Mouse (Mus musculus) hindbrain, embryonic 16.5 days (tissue): ENCODE results near the gene Usp35. TPM values are rescaled to one million over a fixed set of nuclear protein-coding genes. Genes with fewer than 3 reads are reported as not detected.
A peak's percentile ranks its signal among the peaks of the same experiment; 100 is the strongest.

Experiments
- ATAC-seq: fragments of 200-750 bp; cut with Nextera tagmentation; 2 replicates; pipeline ENCODE4 v1.8.0; 2017; ENCODE audit warnings: moderate TSS enrichment, moderate library complexity
- H3K27ac ChIP-seq: fragments of 300-500 bp; sonication (generic); 2 replicates; pipeline ENCODE4 v1.5.1; 2014; ENCODE audit warnings: low read depth, mild to moderate bottlenecking, control low read depth, low read length, moderate library complexity
- H3K27me3 ChIP-seq: fragments of 300-500 bp; sonication (generic); replicated peaks from 2 replicates; pipeline ENCODE4 v1.6.1; 2014; ENCODE audit warnings: low read length; ENCODE audit not compliant: control insufficient read depth, insufficient read depth
- H3K36me3 ChIP-seq: fragments of 300-500 bp; sonication (generic); 2 replicates; pipeline ENCODE4 v1.6.1; 2014; ENCODE audit warnings: mild to moderate bottlenecking, low read length, moderate library complexity, mixed read lengths; ENCODE audit not compliant: control insufficient read depth, insufficient read depth
- H3K4me1 ChIP-seq: fragments of 300-500 bp; sonication (generic); 2 replicates; pipeline ENCODE4 v1.6.1; 2014; ENCODE audit warnings: low read depth, low read length; ENCODE audit not compliant: control insufficient read depth, insufficient read depth
- H3K4me2 ChIP-seq: fragments of 300-500 bp; sonication (generic); 2 replicates; pipeline ENCODE4 v1.6.1; 2014; ENCODE audit warnings: mild to moderate bottlenecking, low read length, control low read depth, moderate library complexity
- H3K4me3 ChIP-seq: fragments of 300-500 bp; sonication (generic); 2 replicates; pipeline ENCODE4 v1.5.1; 2014; ENCODE audit warnings: mild to moderate bottlenecking, low read length, control low read depth, moderate library complexity
- H3K9ac ChIP-seq: fragments of 300-500 bp; sonication (generic); 2 replicates; pipeline ENCODE4 v1.6.1; 2014; ENCODE audit warnings: low read depth, mild to moderate bottlenecking, control low read depth, low read length, moderate library complexity
- H3K9me3 ChIP-seq: fragments of 300-500 bp; sonication (generic); 2 replicates; pipeline ENCODE4 v1.6.1; 2014; ENCODE audit warnings: mild to moderate bottlenecking, low read length, moderate library complexity; ENCODE audit not compliant: control insufficient read depth
- WGBS: fragments of 180-500 bp; shearing (Covaris S2); extraction: QIAGEN DNeasy Blood & Tissue Kit; methylation state at CpG from one replicate; pipeline ENCODE4 v1.1.7; 2014; 5-methylcytosine and 5-hydroxymethylcytosine counted together
- polyA plus RNA-seq: library from polyadenylated mRNA; unstranded; fragments of >200 nt; fragmentation: Nextera tagmentation; extraction: Ambion mirVana; gene quantifications from 2 replicates; pipeline ENCODE4 v1.2.1, GENCODE M21; 2015

Gene Usp35
- polyA plus RNA-seq, 1 experiment from 2014 or later = 3.0 TPM

GRCm38 (mm10) chr7:97327376-97327775 is 4.4 kb downstream of the Usp35 start:
- ATAC-seq = no peak
- WGBS = 89% methylated on average over 4 of the region's 4 CpGs
- peaks cover 15% of the 10 kb centered on the region; the same call in 1 of the 2 replicates for H3K27me3 ChIP-seq
- no peak overlapping the region for H3K9ac ChIP-seq
- no peak overlapping the region for H3K4me2 ChIP-seq
- H3K4me1 ChIP-seq = peaks cover 20% of the 10 kb centered on the region
- H3K9me3 ChIP-seq = no peaks in the 10 kb centered on the region
- H3K4me3 ChIP-seq = no peak overlapping the region
- no peak overlapping the region for H3K27ac ChIP-seq
- no peaks in the 10 kb centered on the region for H3K36me3 ChIP-seq

GRCm38 (mm10) chr7:97325156-97325985 is 6.4 kb downstream of the Usp35 start:
- H3K36me3 ChIP-seq = no peaks in the 10 kb centered on the region
- peak overlapping the region; percentile 32 for H3K4me3 ChIP-seq
- H3K27me3 ChIP-seq = peaks cover 15% of the 10 kb centered on the region; the same call in 1 of the 2 replicates
- peak; percentile 28 for ATAC-seq
- no peaks in the 10 kb centered on the region for H3K9me3 ChIP-seq
- H3K27ac ChIP-seq = no peak overlapping the region
- peak overlapping the region; percentile 54 for H3K4me2 ChIP-seq
- 14% methylated on average over 83 of the region's 96 CpGs for WGBS
- peak overlapping the region; percentile 35; the same call in 1 of the 2 replicates for H3K9ac ChIP-seq
- H3K4me1 ChIP-seq = peaks cover 12% of the 10 kb centered on the region

GRCm38 (mm10) chr7:97324342-97324741 is 7.5 kb downstream of the Usp35 start:
- no peak for ATAC-seq
- Histone ChIP-seq H3K27me3 (peaks cover 15% of the 10 kb centered on the region; the same call in 1 of the 2 replicates), H3K9ac (no peak overlapping the region), H3K36me3 (no peaks in the 10 kb centered on the region), H3K4me2 (no peak overlapping the region), H3K27ac (no peak overlapping the region), H3K4me3 (no peak overlapping the region), H3K9me3 (no peaks in the 10 kb centered on the region), H3K4me1 (peaks cover 12% of the 10 kb centered on the region)
- WGBS = 92% methylated on average over 8 of the region's 8 CpGs

DNA sequence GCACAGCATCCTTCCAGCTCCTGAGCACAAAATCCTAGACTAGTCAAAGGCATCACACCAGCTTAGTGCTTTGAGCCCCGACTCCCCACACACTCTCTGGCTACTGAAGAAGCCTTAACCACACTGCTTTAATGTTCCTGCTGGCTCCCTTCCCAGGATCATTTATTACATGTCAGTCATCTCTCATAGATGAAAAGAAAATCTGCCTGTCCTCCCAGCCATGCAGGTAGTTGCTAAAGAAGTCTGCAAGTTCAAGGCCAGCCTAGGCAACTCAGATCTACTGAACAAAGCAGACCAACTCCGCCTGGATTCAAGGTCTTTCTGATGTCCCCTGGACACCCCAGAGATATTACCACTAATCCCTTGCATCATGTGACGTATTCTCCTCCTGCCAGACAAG is 14.1 kb downstream of the Usp35 start:
- H3K4me2 ChIP-seq = no peak overlapping the region
- H3K27ac ChIP-seq = no peak overlapping the region
- 88% methylated on average over 3 of the region's 3 CpGs for WGBS
- no peak overlapping the region for H3K4me3 ChIP-seq
- H3K27me3 ChIP-seq = no peaks in the 10 kb centered on the region
- no peaks in the 10 kb centered on the region for H3K9me3 ChIP-seq
- H3K9ac ChIP-seq = no peak overlapping the region
- no peaks in the 10 kb centered on the region for H3K4me1 ChIP-seq
- no peak for ATAC-seq
- H3K36me3 ChIP-seq = peaks cover 7% of the 10 kb centered on the region; the same call in 1 of the 2 replicates

DNA sequence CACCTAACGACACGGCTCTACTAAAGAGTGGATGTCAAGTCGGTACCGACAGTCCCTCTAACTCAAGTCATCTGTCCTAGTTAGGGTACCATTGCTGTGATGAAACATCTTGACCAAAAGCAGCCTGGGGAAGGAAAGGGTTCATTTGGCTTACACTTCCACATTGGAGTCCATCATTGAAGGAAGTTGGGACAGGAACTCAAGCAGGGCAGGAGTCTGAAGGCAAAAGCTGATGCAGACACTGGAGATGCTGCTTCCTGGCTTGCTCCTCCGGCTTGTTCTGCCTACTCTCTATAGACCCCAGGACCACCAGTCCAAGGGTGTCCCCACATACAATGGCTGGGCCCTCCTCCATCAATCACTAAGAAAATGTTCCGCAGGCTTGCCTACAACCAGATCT is 16.2 kb downstream of the Usp35 start:
- Histone ChIP-seq H3K4me2 (no peak overlapping the region), H3K27ac (no peak overlapping the region), H3K9me3 (no peaks in the 10 kb centered on the region), H3K9ac (no peak overlapping the region), H3K4me3 (no peak overlapping the region), H3K36me3 (peaks cover 18% of the 10 kb centered on the region), H3K27me3 (no peaks in the 10 kb centered on the region), H3K4me1 (no peaks in the 10 kb centered on the region)
- no peak for ATAC-seq
- 85% methylated on average over 6 of the region's 6 CpGs for WGBS

GRCm38 (mm10) chr7:97314646-97315045 is 17.2 kb downstream of the Usp35 start:
- H3K9me3 ChIP-seq = no peaks in the 10 kb centered on the region
- no peak overlapping the region for H3K27ac ChIP-seq
- no peaks in the 10 kb centered on the region for H3K4me1 ChIP-seq
- 83% methylated on average over 5 of the region's 5 CpGs for WGBS
- H3K9ac ChIP-seq = no peak overlapping the region
- H3K27me3 ChIP-seq = no peaks in the 10 kb centered on the region
- no peak overlapping the region for H3K4me2 ChIP-seq
- peaks cover 24% of the 10 kb centered on the region for H3K36me3 ChIP-seq
- H3K4me3 ChIP-seq = no peak overlapping the region
- ATAC-seq = no peak

DNA sequence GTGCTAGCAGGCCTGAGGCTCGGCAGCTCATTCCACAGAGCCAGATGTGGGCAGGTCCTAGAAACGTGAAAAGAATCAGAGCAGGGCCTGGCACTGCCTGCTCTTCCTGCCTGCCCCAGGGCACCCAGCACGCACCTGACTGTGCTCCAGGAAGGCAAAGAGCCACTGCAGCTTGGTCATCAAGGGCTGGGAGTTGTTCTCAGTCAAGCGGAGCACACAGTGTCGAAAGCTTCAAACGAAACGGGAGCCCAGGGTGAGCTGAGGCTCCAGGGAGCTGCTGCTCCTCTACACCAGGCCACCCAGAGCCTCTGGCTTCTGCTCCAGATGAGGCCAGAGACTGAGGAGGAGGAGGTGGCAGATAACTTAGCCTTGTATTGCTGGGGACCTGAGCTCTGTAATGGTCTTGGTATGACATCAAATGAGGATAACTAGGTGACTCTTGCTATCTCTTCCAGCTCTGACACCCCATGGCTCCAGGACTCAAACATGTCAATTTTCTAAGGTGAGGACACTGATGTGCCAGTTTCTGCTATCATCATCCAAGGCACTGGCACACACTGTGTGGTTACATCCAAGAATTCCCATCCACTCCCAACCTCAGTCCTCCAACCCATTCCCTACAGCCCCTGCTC is 18.3 kb downstream of the Usp35 start:
- Histone ChIP-seq H3K9me3 (no peaks in the 10 kb centered on the region), H3K36me3 (peaks cover 31% of the 10 kb centered on the region), H3K27me3 (no peaks in the 10 kb centered on the region), H3K4me2 (no peak overlapping the region), H3K4me1 (no peaks in the 10 kb centered on the region), H3K27ac (no peak overlapping the region), H3K9ac (no peak overlapping the region), H3K4me3 (no peak overlapping the region)
- 78% methylated on average over 7 of the region's 7 CpGs for WGBS
- ATAC-seq = no peak

GRCm38 (mm10) chr7:97312856-97313255 is 19.0 kb downstream of the Usp35 start:
- 89% methylated on average over 6 of the region's 6 CpGs for WGBS
- peaks cover 36% of the 10 kb centered on the region for H3K36me3 ChIP-seq

GRCm38 (mm10) chr7:97312196-97312595 is 19.6 kb downstream of the Usp35 start:
- peaks cover 36% of the 10 kb centered on the region for H3K36me3 ChIP-seq
- WGBS = 93% methylated on average over 17 of the region's 17 CpGs

More at GRCm38 (mm10) chr7:97312856-97313255, 19.0 kb downstream of the Usp35 start:
- ATAC-seq = no peak
- no peak overlapping the region for H3K27ac ChIP-seq
- no peak overlapping the region for H3K4me3 ChIP-seq
- no peak overlapping the region for H3K9ac ChIP-seq
- no peaks in the 10 kb centered on the region for H3K27me3 ChIP-seq
- H3K9me3 ChIP-seq = no peaks in the 10 kb centered on the region
- no peaks in the 10 kb centered on the region for H3K4me1 ChIP-seq
- H3K4me2 ChIP-seq = no peak overlapping the region

More at GRCm38 (mm10) chr7:97312196-97312595, 19.6 kb downstream of the Usp35 start:
- Histone ChIP-seq H3K4me2 (no peak overlapping the region), H3K9me3 (no peaks in the 10 kb centered on the region), H3K9ac (no peak overlapping the region), H3K4me1 (no peaks in the 10 kb centered on the region), H3K4me3 (no peak overlapping the region), H3K27me3 (no peaks in the 10 kb centered on the region), H3K27ac (no peak overlapping the region)
- no peak for ATAC-seq
